14 mouse cellular contexts compared by ENCODE assay signal in the genomic region with DNA sequence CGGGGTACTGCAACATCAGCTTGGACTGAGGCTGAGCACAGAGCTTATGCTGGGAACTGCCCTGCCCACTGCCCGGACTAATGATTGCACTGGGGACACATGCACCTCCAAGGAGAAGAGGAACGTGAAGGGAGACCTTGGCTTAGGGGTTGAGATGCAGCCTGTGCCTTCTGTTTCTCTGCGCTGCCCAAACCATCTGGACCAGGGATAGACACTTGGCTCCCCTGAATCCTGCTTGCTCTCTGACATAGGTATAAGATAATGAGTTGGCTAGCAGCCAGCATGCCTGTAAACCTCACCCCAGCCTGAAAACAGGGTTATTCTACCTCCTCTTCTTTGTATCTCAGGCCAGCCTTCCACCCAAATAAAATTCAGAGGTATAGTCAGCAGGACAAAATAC.
DNase-seq lines count a peak whose midpoint lies in the region; ATAC-seq and TF ChIP-seq lines count a peak whose summit lies in the region.
"Had no signal": no experiment of that assay in that cellular context is flagged by ENCODE, and none has a peak within 500 bp of the region (broad histone marks: within the 10 kb centered on the region; RNA-seq: fewer than 3 reads in every experiment).

No protein-coding gene starts in this region.

- TF ChIP-seq CTCF in brain, embryonic 14.5 days (IDR thresholded peaks at IDR 0.05; ENCODE audit: borderline replicate concordance, extremely low read depth, insufficient read depth, insufficient read length), result no peak

- peak overlapping the region; percentile 8 for H3K27ac ChIP-seq in hindbrain, embryonic 13.5 days
- no peak overlapping the region for H3K27ac ChIP-seq in hindbrain, embryonic 11.5 days (ENCODE audit: low read depth, low read length)
- H3K27ac ChIP-seq: intestine, embryonic 15.5 days; limb, embryonic 15.5 days had no signal

- ATAC-seq in hindbrain, embryonic 13.5 days (ENCODE audit: low FRiP score), result no peak
- no peak for ATAC-seq in hindbrain, embryonic 11.5 days (ENCODE audit: low FRiP score)
- ATAC-seq in megakaryocyte-erythroid progenitor cell, adult 5-6 weeks (replicated peaks; ENCODE audit: low FRiP score, low TSS enrichment, poor library complexity, severe bottlenecking), result 0 out of 2 replicates have a peak, but pooled peaks have one; percentile 13
- ATAC-seq: intestine, embryonic 15.5 days had no signal

- 0 out of 2 replicates have a peak, but pooled peaks cover 3% of the 10 kb centered on the region for H3K27me3 ChIP-seq in hindbrain, embryonic 13.5 days
- no peaks in the 10 kb centered on the region for H3K27me3 ChIP-seq in hindbrain, embryonic 11.5 days (ENCODE audit: control insufficient read depth, insufficient read depth, low read length)
- H3K27me3 ChIP-seq: intestine, embryonic 15.5 days; limb, embryonic 15.5 days had no signal

- H3K9ac ChIP-seq in hindbrain, embryonic 13.5 days, result 0 out of 2 replicates have a peak overlapping the region, but pooled peaks have one; percentile 6
- H3K9ac ChIP-seq in hindbrain, embryonic 11.5 days (ENCODE audit: low read depth, low read length), result no peak overlapping the region
- H3K9ac ChIP-seq: intestine, embryonic 15.5 days; limb, embryonic 15.5 days had no signal

- no peaks in the 10 kb centered on the region for H3K9me3 ChIP-seq in hindbrain, embryonic 13.5 days
- no peaks in the 10 kb centered on the region for H3K9me3 ChIP-seq in hindbrain, embryonic 11.5 days (ENCODE audit: control insufficient read depth, low read length)
- H3K9me3 ChIP-seq: intestine, embryonic 15.5 days; limb, embryonic 15.5 days had no signal

- DNase-seq in hindbrain, embryonic 11.5 days (ENCODE audit: low spot score), result no peak
- DNase-seq in brain, embryonic 14.5 days (ENCODE audit: low read depth), result peak; percentile 67
- DNase-seq in cerebellum, postnatal 10 days, result peak; percentile 76 to 77
- no peak for DNase-seq in c-Kit-positive CD71-positive TER-119-positive erythroid progenitor cells, embryonic 14.5 days (ENCODE audit: low spot score)
- DNase-seq in spleen, postnatal 10 days (ENCODE audit: low spot score in 2 of 2), result no peak
- DNase-seq: gastrocnemius, postnatal 36 days; kidney, postnatal 14 days; lung, postnatal 10 days; right cerebral cortex, postnatal 4 days; thymus, postnatal 14 days had no signal

- 47% methylated on average over 4 of the region's 4 CpGs for WGBS in hindbrain, embryonic 13.5 days
- 58% methylated on average over 4 of the region's 4 CpGs for WGBS in hindbrain, embryonic 11.5 days

- H3K4me2 ChIP-seq in hindbrain, embryonic 13.5 days, result no peak overlapping the region
- no peak overlapping the region for H3K4me2 ChIP-seq in hindbrain, embryonic 11.5 days (replicated peaks; ENCODE audit: low read depth, low read length)
- H3K4me2 ChIP-seq: intestine, embryonic 15.5 days; limb, embryonic 15.5 days had no signal

- TF ChIP-seq POLR2A in brain, embryonic 14.5 days (IDR thresholded peaks at IDR 0.05; ENCODE audit: borderline replicate concordance, extremely low read depth, insufficient read depth, insufficient read length, poor library complexity, severe bottlenecking), result no peak

- H3K36me3 ChIP-seq in hindbrain, embryonic 13.5 days, result no peaks in the 10 kb centered on the region
- H3K36me3 ChIP-seq in hindbrain, embryonic 11.5 days (ENCODE audit: control insufficient read depth, insufficient read depth, low read length), result no peaks in the 10 kb centered on the region
- H3K36me3 ChIP-seq: intestine, embryonic 15.5 days; limb, embryonic 15.5 days had no signal

- H3K4me1 ChIP-seq in hindbrain, embryonic 13.5 days (replicated peaks), result peaks cover 64% of the 10 kb centered on the region
- H3K4me1 ChIP-seq in hindbrain, embryonic 11.5 days (replicated peaks; ENCODE audit: control insufficient read depth, insufficient read depth, low read length), result peaks cover 10% of the 10 kb centered on the region; the same call in 1 of the 2 replicates

- no peak overlapping the region for H3K4me3 ChIP-seq in hindbrain, embryonic 13.5 days
- no peak overlapping the region for H3K4me3 ChIP-seq in hindbrain, embryonic 11.5 days (ENCODE audit: low read depth, low read length)
- H3K4me3 ChIP-seq: intestine, embryonic 15.5 days; limb, embryonic 15.5 days had no signal

Comparison
In these comparisons a context has a peak if more than half of its experiments do, and no peak if none do; other contexts are left out.
1. DNase-seq: peak in brain, embryonic 14.5 days (single experiment) and cerebellum, postnatal 10 days (2 of 2); none in hindbrain, embryonic 11.5 days (single experiment), c-Kit-positive CD71-positive TER-119-positive erythroid progenitor cells, embryonic 14.5 days (single experiment) and spleen, postnatal 10 days (0 of 2).